Mouse (Mus musculus) heart, postnatal 36 days (tissue): ENCODE data around the gene Lrrc10. TPM values are rescaled to one million over a fixed set of nuclear protein-coding genes. Genes with fewer than 3 reads are reported as not detected.
A peak's percentile ranks its signal among the peaks of the same experiment; 100 is the strongest.
"Not testable (repeated sequence)": the region's sequence is repeated elsewhere in the genome, so short reads cannot be mapped to it uniquely, and the experiment has no call there.

Source experiments
- DNase-seq, 2 experiments: peaks; one replicate each; pipeline ENCODE4 v3.0.0; 2021 to 2022
- intact Hi-C: fragments of 180-260 bp; cut with DNase I; formaldehyde crosslinking; loops from one replicate; pipeline ENCODE4 v1.15.1; 2025
- total RNA-seq, 2 experiments: library from RNA; stranded (reverse); gene quantifications; 2 replicates each; pipeline ENCODE4 v1.2.3; 2021

The Lrrc10 gene
- 100 to 1,000 TPM; 168 to 289 TPM for total RNA-seq

DNA sequence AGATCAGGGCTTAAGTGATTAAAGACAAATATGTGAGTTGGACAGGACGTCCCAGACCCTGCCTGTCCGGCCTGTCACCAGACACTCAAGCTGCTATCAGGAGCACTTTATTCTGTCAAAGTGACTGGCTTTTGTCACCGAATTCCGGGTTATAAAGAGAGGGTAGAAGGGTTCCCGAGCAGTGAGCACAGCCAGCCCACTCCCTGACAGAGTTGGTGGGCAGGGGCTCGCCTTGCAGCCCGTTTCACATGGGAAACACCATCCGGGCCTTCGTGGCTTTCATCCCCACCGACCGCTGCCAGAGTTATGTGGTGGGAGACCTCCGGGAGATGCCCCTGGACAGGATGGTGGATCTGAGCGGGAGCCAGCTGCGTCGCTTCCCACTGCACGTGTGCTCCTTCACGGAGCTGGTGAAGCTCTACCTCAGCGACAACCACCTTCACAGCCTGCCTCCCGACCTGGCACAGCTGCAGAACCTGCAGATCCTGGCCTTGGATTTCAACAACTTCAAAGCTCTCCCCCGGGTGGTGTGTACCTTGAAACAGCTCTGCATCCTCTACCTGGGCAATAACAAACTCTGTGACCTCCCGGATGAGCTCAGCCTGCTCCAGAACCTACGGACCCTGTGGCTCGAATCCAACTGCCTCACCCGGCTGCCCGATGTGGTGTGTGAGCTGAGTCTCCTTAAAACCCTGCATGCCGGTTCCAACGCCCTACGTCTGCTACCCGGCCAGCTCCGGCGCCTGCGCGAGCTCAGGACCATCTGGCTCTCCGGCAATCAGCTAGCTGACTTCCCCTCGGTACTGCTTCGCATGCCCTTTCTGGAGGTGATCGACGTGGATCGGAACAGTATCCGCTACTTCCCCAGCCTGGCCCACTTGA, at the start of gene Lrrc10:
TSS of gene Lrrc10 (plus strand) at position 167 of the 882 bp plus-strand sequence.
- DNase-seq: peak in 1 of 2 experiments; percentile 47
- intact Hi-C loops: no loop called here

DNA sequence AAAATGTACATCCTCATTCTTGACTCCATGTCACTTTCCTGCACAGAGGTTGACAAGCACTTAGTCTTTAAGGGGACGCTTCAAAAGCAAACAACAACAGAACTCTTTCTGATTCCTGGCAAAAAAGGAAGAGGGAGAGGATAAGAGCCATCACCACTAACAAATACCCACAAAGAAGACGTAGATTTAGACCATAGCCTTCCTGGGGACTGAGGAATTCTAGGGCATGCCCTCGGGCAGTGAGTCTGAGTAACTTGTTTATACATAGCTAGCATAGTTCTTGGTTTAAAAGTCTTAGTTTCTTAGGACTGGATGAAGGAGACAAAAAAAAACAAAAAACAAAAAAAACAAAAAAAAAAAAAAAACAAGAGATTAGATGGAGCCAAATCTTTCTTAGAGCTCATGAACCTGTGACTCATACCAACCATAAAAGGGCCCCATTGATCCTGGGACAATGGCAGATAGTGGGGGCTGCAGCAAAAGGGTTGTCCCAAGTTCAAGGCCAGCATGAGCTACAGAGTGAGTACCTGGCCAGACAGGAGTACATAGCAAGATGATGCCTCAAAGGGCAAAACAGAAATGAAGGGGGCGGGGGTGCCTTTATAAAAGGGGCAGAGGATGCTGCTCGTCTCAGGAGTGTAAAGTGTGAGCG, 49.4 kb upstream of the Lrrc10 start:
- intact Hi-C loops: no loop called here
- no peak for DNase-seq

DNA sequence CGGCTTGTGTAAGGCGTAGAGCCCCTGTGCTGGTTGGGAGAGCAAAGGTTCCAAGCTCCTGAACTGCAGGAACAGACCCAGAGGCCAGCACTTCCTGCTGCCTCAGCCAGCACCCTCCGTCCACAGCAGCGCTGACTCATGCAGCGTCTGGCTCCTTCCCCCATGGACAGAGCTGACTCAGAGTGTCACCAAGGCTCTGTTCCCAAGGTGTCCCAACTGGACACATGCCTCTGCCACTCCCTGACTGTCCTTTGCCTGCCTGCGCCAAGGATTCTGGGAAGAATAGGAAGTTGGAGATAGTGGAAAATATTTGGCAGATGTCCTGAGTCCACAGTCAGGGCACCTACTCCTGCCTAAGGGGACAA, 48.9 kb upstream of the Lrrc10 start:
- intact Hi-C loops: no loop called here

DNA sequence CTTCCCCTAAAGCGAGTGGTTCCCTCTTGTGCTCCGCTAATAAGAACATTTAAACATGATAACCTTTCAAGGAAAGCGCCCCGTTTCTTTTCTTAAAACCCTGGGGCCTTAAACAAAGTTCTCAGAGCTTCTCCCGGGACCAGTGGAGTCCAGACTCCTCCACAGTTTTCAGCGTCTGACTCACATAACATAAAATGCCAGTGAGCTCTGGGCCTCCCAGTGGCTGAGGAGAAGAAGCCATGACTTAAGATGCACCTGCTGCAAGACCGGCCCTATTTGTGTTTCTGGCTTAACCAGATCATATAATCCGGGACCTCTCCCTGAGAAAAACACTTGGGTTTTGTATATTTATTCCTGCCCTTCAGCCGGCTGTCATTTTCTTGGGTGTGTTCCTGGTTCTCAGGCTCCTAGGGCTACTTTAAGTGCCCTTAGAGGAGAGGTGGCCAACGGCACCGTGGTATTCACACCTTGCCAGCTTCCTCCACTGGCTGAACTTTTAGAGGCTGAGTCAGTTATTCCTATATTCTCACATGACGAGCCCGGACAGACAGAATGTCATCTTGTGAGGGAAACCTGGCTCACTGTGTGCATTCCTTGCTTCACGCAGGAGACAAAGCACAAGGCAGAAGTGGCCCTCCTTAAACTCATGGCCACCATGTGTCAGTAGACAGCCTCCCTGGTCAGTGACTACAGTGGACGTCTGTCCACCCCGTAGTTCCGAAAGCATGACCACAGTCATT, 46.3 kb upstream of the Lrrc10 start:
- no peak for DNase-seq
- intact Hi-C loops: no loop called here

More for the DNA sequence above, 48.9 kb upstream of the Lrrc10 start:
- DNase-seq: peak; percentile 66 to 70

DNA sequence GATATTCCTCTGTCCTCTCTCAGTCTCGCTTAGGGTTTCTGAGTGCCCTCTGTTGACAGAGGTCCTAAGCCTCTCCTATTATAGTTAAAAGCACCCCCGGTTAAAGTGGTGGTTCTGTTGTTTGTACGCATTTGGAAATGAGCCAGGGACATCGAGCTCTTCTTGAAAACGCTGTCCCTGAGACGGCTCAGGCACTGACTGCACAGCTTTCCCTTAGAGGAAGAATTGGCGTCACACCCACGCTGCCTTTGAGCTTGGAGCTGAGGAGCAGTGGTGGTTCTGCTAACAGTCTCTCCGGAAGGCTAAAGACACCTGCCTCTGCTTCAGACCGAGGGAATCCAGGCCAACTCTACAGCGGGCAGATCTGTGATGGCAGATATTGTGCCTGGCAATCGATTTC, 44.2 kb upstream of the Lrrc10 start:
- DNase-seq: no peak
- intact Hi-C loops: no loop called here

DNA sequence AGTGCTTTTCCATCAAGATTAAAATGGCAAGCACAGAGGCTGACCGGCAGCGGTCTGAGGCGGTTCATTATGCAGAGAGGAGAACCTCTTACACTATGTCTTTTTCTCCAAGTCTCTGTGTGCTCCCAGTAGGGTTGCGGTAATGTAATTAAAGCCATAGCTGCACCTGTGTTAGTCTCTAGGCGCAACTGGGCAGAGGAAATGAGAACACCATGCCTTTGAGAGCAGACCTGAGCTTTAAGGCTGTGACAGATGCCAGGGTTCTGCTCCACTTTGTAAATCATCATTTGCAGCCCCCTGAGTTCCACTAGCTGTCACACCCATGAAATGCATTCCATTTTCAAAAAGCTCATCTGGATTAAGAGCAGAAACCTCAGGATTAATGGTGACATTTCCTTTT, 40.4 kb upstream of the Lrrc10 start:
- DNase-seq: no peak
- intact Hi-C loops: no loop called here

DNA sequence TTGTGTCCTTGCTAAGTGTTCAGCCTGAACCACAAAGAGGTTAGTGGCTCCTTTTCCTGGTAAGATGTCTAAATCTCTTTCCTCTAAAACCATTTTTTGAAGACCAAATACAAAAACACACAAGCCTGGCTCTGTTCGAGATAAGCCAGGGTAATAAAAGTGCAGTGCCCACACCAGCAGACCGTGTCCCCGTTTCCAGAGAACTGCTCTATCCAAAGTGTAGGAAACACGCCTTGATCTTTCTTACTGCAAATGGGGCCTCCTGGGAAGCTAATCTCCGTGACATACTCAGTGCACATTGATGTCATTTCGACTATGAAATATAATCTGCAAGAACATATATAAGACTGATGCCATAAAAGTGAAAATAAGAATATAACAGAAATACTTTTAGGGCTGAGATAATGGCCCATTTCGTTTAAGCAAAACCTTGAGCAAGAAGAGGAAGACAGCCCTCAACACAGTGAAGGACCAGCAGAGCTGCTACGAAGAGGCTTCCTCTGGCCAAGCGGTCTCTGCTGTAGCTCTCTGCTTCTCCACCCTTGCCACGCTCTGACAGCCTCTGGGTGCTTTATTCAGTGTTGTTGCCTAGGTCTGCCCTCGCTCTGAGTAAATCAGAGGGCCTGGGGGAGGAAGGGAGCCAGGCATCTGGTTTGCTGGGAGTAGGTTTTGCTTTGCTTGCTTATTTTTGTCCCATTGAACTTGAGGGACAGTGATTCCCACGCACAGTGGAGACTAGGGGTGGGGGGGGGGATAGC, 39.3 kb upstream of the Lrrc10 start:
- intact Hi-C loops: no loop called here
- DNase-seq: no peak

DNA sequence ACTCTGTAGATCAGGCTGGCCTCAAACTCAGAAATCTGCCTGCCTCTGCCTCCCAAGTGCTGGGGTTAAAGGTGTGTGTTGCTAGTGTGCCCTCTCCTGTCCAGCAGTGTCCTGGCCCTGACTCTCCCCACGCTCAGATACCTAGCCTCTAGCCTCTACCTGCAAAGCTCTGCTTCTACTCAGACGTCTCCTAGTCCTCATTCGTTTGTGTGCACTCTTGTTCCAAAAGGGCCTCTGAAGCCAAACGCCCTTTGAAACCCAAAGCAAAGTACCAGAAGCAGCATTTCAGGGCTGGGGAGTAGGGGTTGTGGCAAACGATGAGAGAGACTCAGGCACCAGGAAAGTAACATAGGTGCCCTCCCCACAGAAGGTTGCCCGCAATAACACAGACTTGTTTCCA, 35.5 kb upstream of the Lrrc10 start:
- DNase-seq: no peak
- intact Hi-C loops: no loop called here

DNA sequence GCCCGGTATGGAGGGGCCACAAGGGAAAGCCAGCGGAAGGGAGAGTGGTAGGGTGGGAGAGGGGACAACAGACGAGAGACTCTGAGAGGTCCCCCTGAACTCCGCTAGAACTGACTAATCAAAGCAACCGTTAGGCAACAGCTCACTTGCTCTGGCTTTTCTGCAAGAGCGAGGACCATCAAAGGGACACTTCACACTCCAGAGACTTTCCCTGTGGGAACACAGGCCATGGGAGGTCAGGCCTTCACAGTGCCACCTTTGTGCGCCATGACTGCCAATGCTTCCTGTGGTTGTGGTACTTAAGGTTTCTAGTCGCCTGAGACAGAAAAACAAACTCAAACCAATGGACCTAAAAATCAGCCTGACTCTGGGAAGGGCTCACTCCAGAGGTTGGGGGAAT, 34.1 kb upstream of the Lrrc10 start:
- no peak for DNase-seq
- intact Hi-C loops: no loop called here

DNA sequence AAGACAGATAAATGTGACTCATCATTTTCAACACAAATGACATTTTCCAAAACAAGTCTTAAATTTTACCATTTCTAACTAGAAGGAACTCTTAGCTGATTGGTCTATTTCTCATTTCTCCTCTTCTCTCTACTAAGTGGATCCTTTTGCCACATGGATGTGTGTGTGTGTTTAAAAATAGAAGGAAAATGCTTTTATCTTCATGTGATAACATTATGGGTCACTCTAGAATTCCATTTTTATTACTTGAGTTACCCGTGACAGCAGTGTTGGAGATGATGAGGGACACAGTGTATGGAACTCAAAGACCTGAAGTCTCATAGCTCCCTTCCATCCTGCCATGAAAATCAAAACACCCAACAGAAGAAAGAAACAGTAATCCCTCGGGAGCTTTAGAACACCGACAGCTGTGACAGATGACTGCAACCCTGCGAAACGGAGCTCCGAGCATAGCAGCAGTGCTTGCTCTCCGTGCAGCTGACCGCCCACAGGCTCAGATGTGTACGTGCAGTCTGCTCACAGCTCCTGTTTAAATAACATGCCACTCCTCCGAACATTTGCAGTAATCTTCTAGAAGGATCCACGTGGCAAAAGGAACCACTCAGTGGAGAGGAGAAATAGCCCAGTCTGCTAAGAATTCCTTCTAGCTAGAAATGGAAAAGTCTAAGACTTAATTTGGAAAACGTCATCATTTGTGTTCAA, 31.3 kb upstream of the Lrrc10 start:
- intact Hi-C loops: no loop called here
- no peak for DNase-seq

DNA sequence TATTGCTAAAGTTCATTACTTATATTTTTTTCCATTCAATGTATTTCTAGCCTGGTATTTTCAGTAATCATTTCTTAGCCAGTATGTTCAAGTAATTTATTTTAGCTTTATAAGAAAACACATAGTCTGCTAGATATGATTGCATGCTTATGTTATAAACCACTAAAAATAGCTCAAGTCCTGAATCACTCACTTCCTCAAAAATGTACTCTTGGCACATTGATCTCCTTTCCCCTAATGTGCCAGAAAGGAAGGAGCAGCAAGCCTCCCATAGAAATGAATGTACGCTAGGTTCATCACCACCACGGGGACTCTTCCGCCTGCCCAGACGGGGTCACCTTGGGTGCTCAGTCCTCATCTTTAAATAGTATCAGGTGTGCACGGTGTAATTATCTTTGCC, 30.6 kb upstream of the Lrrc10 start:
- no peak for DNase-seq
- intact Hi-C loops: no loop called here

DNA sequence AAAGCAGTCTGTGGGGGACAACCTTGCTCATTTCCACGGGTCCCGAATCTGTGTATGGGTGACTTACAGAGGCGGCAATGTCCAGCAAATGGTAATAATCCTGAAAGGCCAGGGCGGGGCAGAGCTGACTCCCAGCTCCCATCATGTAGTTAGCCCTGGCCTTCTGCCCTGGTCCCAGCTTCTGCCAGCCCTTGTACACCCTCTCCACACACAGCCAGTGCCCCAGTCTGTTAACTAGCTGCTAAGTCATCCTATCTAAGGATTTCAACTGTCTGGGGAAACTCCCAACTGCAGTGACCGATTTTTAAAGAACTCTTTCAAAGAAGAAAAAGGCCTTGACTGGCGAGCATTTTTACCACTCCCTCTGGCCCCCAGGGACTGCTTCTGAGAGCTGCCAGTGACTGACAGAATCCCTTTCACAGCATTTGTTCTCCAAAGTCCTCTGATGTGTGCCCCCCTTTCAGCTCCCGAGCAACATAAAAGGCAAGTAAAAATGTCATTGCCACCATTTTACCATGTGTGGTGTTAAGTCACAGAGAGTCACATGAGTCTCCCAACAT, 26.8 kb upstream of the Lrrc10 start:
- peak; percentile 26 to 37 for DNase-seq
- intact Hi-C loops: no loop called here

DNA sequence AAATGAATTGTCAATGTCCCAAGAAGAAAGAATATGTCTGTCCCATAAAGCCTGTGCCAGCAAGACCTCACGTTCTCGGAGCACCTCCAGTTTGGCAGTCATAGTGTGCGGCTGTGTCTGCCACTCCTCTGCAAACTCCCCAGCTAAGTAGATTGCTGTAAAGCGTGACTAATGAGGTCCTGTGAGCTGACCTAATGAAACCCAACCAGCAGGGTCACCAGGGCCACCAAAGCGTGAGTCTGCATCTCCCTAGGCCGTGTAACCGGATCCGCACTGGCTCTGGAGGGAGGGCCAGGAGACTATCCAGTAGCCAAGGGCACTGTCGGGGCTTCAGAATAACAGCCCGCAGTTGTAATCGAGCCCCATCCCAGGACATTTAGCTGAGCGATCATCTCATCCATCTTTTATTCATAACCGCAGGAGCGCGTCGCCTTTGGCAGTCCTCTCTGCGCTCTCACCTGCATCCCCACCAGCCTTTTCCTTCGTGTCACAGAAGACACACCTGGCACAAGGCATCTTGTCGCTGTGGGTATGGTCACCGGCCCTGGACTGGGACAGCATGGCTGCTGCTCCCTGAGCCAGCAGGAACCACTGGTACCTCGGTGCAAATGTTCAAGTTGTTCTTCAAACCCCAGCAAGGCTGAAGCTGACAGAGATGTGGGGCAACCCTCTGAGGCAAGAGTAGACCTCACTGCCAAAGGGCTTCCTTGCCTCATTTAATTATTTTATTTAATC, 24.0 kb upstream of the Lrrc10 start:
- no peak for DNase-seq
- intact Hi-C loops: no loop called here

DNA sequence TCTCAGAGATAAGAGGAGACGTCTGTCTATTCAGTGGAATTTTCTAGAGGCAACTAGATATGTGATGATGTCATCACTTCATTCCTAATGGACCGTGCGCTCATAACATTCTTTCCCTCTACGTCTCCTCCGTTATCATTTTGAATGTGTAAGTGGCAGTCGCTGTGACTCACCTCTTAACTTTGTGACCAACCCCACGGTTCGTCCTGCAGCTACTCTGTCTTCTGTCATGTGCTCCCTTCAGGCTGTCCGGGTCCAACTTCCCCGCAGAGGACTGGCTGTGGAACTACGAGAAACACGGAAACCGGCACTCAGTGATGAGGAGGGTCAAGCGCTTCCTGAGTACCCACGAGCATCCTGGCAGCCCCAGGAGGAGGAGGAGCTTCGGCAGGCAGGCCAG, 21.4 kb upstream of the Lrrc10 start:
- peak in 1 of 2 experiments; percentile 9 for DNase-seq

DNA sequence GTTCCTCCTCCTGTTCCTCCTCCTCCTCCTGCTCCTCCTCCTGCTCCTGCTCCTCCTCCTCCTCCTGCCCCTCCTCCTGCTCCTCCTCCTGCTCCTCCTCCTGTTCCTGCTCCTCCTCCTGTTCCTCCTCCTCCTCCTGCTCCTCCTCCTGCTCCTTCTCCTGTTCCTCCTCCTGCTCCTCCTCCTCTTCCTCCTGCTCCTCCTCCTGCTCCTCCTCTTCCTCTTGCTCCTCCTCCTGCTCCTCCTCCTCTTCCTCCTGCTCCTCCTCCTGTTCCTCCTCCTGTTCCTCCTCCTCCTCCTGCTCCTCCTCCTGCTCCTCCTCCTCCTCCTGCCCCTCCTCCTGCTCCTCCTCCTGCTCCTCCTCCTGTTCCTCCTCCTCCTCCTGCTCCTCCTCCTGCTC, 19.4 kb upstream of the Lrrc10 start:
- intact Hi-C loops, DNase-seq: not testable (repeated sequence)

More for the DNA sequence above, 21.4 kb upstream of the Lrrc10 start:
- intact Hi-C loops: no loop called here

DNA sequence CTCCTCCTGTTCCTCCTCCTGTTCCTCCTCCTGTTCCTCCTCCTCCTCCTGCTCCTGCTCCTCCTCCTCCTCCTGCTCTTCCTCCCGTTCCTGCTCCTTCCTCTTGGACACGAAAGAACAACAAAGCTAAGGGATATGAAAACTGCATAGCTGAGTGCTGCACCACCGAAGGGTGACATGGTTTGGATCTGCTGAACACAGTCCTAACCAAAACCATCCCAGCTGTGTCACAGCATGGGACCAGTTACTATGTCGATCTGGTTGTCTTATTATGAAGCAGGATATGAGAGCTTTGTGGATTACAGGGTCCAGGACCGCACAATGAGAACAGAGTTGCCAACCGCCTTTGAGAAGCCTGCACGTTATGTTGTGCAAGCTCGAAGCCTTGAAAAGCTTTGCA, 19.0 kb upstream of the Lrrc10 start:
- intact Hi-C loops: no loop called here
- DNase-seq: no peak

DNA sequence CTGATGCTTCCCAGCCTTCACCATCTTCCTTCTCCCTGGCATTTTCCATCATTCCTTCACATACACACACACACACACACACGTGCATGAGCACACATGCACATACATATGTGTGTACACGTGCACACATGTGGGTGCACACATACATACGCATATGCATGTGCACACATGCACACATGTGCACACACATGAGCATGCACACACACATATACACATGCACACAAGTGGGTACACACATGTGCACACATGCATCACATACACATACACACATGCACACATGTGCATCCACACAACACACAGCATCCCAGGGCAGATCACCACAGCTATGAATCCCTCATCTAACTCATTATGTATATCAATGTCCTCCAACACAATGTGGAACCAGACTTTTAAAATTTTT, 14.0 kb upstream of the Lrrc10 start:
- intact Hi-C loops: loop anchor here (5.0 kb wide), 1 partner anchor 89 kb away; no protein-coding TSS in a partner anchor
- DNase-seq: no peak

DNA sequence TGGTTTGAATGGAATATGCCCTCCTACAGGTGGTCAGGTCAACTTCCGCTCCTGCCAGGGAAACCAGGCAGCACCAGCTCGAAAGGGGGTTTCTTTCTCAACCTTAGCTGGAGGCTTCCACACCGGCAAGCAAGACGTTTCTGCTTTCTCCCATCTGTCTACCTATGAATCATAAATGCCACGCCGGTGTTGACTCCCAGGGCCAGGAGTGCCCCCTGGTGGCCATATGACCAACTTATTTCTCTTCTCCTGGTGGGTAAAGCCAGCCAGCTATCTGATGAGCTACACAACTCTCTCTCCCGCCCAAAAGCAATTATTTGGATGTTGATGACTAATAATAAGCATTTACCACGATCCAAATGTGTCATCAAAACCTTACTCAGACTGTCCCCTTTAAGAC, 11.4 kb upstream of the Lrrc10 start:
- intact Hi-C loops: loop anchor here (2.0 to 5.0 kb wide), 2 partner anchors 53 to 91 kb away; no protein-coding TSS in a partner anchor
- DNase-seq: peak; percentile 76 to 83

DNA sequence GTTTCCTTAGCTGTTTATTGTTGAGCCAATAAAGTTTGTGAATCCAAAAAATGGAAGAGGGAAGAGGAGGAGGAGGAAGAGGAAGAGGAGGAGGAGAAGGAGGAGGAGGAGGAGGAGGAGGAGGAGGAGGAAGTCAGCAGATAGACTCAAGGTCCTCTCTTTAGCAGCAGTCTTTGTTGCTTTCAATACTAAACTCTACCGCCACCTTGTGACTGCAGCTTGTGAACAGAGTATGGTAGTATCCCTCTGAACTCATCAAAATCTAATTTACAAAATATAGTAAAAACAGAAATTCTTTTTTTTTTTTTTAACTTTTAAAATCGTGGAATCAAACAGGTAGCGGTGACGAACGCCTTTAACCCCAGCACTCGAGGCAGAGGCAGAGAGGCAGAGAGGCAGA, 4.8 kb upstream of the Lrrc10 start:
- DNase-seq: no peak
- intact Hi-C loops: no loop called here
